Mouse (Mus musculus): ENCODE results near the gene Pou2f1. TPM values are rescaled to one million over a fixed set of nuclear protein-coding genes. Genes with fewer than 3 reads are reported as not detected.

The Pou2f1 gene
- polyA plus RNA-seq, 1 experiment from 2014 or later, result 13.8 TPM

DNA sequence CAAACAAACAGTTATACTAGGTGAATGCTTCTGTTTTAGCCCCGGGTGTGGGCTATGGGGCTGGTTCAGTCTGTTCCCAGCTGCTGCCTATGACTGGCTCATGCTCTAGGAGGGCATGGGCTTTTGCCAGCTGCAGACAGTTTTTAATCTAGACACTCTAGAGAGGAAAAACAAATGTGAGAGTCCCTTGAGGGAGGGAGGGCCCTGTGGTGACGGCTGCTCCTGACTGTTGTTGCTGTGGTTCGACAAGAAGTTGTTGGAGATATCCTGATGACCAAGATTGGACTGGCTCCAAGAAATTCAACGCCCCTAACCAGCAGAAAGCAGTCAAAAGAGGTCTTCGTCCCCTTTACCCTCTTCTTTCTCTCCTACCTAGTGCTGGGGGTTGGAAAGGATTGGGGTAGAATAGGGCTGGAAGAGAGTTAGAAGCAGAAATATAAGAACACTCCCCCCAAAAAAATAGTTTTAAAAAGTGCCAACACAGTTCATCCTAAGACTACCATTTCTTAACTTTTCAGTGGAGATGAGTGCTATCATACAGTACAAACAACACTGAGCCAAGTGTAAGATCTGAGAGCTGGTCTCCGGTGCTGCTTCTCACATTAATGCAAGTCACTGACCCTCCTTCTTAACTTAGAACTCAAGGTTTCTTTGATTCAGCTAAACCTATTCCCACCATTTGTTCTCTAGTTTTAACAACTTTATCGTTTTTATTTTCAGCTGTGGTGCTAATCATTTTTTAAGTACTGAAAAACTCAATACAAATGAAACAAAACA, 25.6 kb downstream of the Pou2f1 start:
- Histone ChIP-seq H3K4me1 (peaks cover 7% of the 10 kb centered on the region), H3K27ac (no peak overlapping the region), H3K4me3 (no peak overlapping the region), H3K9ac (no peak overlapping the region), H3K36me3 (no peaks in the 10 kb centered on the region), H3K9me3 (no peaks in the 10 kb centered on the region), H3K27me3 (no peaks in the 10 kb centered on the region), H3K4me2 (no peak overlapping the region)
- ATAC-seq (ENCODE audit: borderline replicate concordance, extremely low read depth, low FRiP score, low TSS enrichment), result no peak
- WGBS, result 30% methylated on average over 7 of the region's 7 CpGs

DNA sequence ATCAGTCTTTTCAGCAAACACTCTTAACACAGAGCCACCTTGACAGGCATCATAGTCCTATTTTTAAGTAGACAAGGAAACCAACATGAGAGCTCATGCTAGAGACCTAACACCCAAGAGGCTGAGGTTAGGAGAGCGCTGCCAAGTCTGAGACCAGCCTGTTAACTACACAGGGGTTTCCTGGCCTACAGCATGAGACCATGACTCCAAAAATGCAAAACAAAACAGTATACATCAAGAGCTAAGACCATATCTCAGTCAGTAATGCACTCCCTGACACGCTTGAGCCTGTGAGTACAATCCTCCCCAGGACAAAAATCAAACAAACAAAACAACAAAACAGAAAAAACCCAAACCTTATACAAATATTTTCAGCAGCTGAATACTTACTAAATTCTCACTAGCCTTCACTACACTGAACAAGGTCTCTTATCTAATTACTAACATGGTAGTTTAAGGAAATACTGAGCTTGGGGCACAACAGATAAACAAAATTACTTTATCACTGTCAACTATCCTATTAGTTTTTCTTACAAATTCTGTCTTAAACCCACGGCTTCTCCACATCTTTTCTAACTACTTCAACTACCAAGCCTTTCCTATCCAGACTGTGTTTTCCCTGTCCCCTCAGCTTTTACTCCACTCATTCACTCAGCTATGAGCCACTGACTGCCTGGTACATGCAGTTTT, 33.3 kb downstream of the Pou2f1 start:
- H3K36me3 ChIP-seq, result no peaks in the 10 kb centered on the region
- H3K9ac ChIP-seq, result no peak overlapping the region
- H3K9me3 ChIP-seq, result no peaks in the 10 kb centered on the region
- no peaks in the 10 kb centered on the region for H3K4me1 ChIP-seq
- H3K4me2 ChIP-seq, result no peak overlapping the region
- WGBS, result 82% methylated on average over 3 of the region's 3 CpGs
- no peak overlapping the region for H3K27ac ChIP-seq
- no peak overlapping the region for H3K4me3 ChIP-seq
- H3K27me3 ChIP-seq, result no peaks in the 10 kb centered on the region
- no peak for ATAC-seq (ENCODE audit: borderline replicate concordance, extremely low read depth, low FRiP score, low TSS enrichment)

DNA sequence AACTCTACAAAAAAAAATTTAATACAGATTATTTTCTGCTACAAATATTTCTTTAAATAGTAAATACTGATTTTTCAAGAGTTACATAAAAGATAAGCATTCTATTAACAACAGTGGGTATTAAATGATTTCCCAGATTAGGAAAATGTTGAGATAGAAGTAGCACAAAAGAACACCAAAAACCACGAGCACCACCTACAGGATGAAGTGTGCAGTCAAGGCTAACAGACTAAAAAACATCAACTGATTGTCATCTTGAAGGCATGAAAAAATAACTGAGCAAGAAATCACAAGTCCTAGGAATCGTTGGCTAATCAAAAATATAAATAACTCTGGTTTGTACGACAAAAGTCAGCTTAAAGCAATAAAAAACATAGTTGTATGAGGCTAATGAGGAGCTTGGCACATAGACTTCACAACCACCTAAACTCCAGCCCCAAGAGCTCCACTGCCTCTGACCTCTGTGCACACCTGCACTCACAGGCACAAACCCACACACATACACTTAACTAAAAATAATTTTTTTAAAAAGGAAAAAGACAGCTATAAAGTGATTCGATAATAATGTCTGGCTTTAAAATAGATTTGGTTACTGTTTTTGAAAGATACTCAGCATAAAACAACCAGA, 35.3 kb downstream of the Pou2f1 start:
- Histone ChIP-seq H3K27ac (no peak overlapping the region), H3K9ac (no peak overlapping the region), H3K4me2 (no peak overlapping the region), H3K27me3 (no peaks in the 10 kb centered on the region), H3K4me3 (no peak overlapping the region), H3K9me3 (no peaks in the 10 kb centered on the region), H3K36me3 (no peaks in the 10 kb centered on the region), H3K4me1 (no peaks in the 10 kb centered on the region; the same call in 1 of the 2 replicates)
- 35% methylated on average over 4 of the region's 4 CpGs for WGBS
- no peak for ATAC-seq (ENCODE audit: borderline replicate concordance, extremely low read depth, low FRiP score, low TSS enrichment)

DNA sequence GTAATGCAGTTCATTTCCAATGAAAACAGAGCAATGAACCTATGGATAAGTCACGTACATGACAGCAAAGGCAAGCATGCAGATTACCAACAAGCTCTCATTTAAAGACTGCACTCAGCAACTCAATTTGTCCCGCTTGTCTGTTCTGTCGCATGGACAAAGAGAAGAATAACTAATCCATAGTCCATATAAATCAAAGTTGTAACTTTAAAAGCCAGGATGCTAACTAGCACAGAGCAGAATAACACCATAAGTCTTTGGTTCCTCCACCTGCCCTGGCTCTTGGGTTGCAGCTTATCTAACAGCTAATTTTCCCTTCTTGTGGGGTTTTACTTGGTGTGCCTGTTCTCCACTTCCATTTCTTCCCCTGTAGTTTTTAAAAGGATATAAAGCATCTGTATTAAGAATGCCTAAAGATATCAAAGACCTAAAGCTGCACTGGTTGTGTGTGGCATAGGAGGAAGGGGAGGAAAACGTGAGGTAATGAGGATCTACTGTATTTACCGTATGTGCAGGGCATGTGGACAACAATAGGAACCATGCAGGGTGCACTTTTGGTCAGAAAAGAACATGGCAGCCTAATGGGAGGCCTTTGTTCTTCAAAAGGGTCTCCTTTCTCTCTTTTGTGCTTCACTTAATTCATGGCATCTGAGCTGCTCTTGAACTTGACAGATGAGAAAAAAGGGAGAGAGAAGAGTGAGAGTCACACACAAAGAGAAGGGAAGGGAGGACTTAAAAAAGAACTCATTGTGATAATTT, 36.1 kb downstream of the Pou2f1 start:
- Histone ChIP-seq H3K27ac (no peak overlapping the region), H3K4me3 (no peak overlapping the region), H3K9me3 (no peaks in the 10 kb centered on the region), H3K4me2 (no peak overlapping the region), H3K4me1 (no peaks in the 10 kb centered on the region; the same call in 1 of the 2 replicates), H3K9ac (no peak overlapping the region), H3K36me3 (no peaks in the 10 kb centered on the region), H3K27me3 (no peaks in the 10 kb centered on the region)
- 82% methylated on average over 5 of the region's 5 CpGs for WGBS
- ATAC-seq (ENCODE audit: borderline replicate concordance, extremely low read depth, low FRiP score, low TSS enrichment), result no peak

DNA sequence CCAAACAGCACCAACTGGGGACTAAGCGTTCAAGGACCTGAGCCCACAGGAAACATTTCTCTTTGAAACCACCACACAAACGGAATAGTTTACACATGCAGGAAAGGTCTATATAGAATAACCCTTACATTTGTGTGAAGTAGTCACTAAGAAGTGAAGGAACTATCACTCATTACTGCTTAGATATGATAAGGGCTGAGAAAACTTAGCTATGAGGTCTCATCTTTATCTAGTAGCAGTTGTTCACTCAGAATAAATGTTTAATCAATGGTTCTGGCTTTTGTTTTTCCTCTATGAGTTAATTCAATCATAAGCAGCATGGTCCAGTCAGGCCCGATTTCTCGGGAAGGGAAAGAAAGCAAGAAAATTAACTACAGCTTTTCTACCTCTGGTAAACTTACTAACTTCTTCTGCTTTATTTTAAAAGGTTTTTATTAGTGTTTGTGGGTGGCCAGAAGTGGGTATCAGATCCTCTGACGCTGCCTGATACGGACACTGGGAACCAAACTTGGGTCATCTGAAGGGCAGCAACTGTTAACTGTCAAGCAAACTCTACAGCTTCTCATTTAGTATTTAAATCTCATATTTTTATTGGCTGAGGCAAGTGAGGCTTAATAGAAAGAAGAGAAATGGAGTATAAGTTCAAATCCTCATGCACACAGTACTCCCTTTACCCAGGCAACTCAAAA, 40.7 kb downstream of the Pou2f1 start:
- Histone ChIP-seq H3K36me3 (no peaks in the 10 kb centered on the region), H3K4me3 (no peak overlapping the region), H3K27me3 (no peaks in the 10 kb centered on the region), H3K4me1 (peaks cover 2% of the 10 kb centered on the region; the same call in 1 of the 2 replicates), H3K27ac (no peak overlapping the region), H3K4me2 (no peak overlapping the region), H3K9ac (no peak overlapping the region), H3K9me3 (no peaks in the 10 kb centered on the region)
- 55% methylated on average over 6 of the region's 6 CpGs for WGBS
- no peak for ATAC-seq (ENCODE audit: borderline replicate concordance, extremely low read depth, low FRiP score, low TSS enrichment)

DNA sequence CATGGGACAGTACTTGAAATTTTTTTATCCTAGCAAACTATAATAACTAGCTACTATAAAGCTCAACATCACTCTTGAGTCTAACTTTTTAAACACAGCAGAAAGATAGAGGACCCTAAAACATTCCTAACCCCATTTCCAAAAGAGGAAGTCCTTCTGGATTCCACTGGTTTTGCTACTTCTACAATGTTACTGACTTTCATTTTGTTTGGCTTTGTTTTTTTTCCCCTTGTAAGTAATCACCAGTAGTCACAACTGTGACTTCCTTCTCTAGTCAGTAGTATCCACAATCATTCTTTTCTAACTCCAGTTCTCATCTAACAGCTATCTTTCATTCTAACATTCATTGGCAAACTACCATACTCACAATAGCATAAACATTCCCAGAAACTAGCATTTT, 44.3 kb downstream of the Pou2f1 start:
- Histone ChIP-seq H3K27ac (no peak overlapping the region), H3K9ac (no peak overlapping the region), H3K36me3 (no peaks in the 10 kb centered on the region), H3K4me2 (no peak overlapping the region), H3K27me3 (no peaks in the 10 kb centered on the region), H3K4me3 (no peak overlapping the region), H3K9me3 (no peaks in the 10 kb centered on the region), H3K4me1 (peaks cover 2% of the 10 kb centered on the region; the same call in 1 of the 2 replicates)
- no peak for ATAC-seq (ENCODE audit: borderline replicate concordance, extremely low read depth, low FRiP score, low TSS enrichment)

DNA sequence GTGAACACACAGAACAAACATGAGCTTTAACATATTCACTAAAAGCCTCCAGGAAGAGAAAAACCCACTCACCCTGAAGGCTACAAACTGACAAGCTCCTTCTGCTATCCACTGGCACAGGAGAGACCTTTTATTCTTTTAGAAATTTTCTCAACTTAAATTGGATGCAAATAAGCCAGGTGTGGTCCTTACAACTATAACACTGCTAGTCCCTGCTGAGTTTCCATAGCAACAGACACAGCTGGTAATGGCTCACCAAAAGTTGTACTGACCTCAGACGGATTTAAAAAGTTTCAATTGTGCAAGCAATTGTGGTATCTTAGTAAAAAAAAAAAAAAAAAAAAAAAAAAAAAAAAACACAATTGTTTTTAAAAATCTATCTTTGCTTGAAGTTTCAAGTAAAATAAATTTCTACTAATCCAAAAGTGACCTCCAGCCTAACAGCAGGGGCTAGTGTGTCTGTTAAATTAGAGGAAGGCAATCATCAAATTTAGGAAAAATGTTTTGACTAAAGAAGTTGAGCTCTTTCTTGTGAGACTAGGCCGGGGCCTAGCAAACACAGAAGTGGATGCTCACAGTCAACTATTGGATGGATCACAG, 54.2 kb downstream of the Pou2f1 start:
- no peaks in the 10 kb centered on the region for H3K36me3 ChIP-seq
- no peak overlapping the region for H3K4me3 ChIP-seq
- 69% methylated on average over 2 of the region's 2 CpGs for WGBS
- no peaks in the 10 kb centered on the region for H3K9me3 ChIP-seq
- H3K9ac ChIP-seq, result no peak overlapping the region
- no peak overlapping the region for H3K27ac ChIP-seq
- no peaks in the 10 kb centered on the region for H3K4me1 ChIP-seq
- H3K27me3 ChIP-seq, result no peaks in the 10 kb centered on the region
- no peak overlapping the region for H3K4me2 ChIP-seq
- no peak for ATAC-seq (ENCODE audit: borderline replicate concordance, extremely low read depth, low FRiP score, low TSS enrichment)

DNA sequence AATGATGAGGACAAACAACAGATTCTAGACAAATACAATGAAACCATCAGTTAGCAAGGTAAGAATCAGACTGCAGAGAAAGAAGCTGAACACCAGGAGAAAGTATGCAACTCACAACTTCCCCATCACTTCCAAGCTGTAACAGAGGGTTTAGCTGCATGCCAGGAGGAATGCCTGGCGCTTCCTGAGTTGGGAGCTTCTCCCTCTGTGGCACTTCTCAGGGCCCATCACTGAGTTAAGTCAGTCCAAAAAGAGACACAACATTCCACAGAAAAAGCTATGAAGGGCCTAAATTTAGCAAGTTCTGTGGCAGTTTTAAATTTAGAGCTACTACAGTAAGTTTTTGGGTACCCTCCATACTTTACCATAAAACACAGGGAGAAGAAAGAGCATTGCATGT, 59.2 kb downstream of the Pou2f1 start:
- Histone ChIP-seq H3K36me3 (no peaks in the 10 kb centered on the region), H3K4me2 (no peak overlapping the region), H3K27ac (no peak overlapping the region), H3K9ac (no peak overlapping the region), H3K4me3 (no peak overlapping the region), H3K4me1 (no peaks in the 10 kb centered on the region), H3K27me3 (no peaks in the 10 kb centered on the region), H3K9me3 (no peaks in the 10 kb centered on the region)
- 87% methylated on average over 1 of the region's 1 CpGs for WGBS
- ATAC-seq (ENCODE audit: borderline replicate concordance, extremely low read depth, low FRiP score, low TSS enrichment), result no peak

DNA sequence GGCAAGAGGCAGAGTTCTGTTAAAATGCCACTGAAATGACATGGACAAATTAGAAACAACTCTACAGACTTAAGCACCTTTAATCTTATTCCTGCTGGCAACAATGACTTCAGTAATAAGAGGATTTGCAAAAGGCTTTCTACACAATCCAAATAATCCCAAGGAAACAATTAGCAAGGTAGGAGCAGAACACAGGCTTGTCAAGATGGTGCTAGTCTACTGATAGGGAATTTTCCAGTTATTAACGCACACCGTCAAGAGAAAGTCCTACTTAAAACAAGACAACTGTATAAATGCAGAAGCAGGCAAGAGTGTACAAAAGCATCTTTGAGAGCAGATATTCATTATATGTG, 67.0 kb downstream of the Pou2f1 start:
- Histone ChIP-seq H3K27ac (no peak overlapping the region), H3K4me1 (no peaks in the 10 kb centered on the region), H3K4me2 (no peak overlapping the region), H3K9ac (no peak overlapping the region), H3K27me3 (no peaks in the 10 kb centered on the region), H3K36me3 (no peaks in the 10 kb centered on the region), H3K9me3 (no peaks in the 10 kb centered on the region), H3K4me3 (no peak overlapping the region)
- no peak for ATAC-seq (ENCODE audit: borderline replicate concordance, extremely low read depth, low FRiP score, low TSS enrichment)
- WGBS, result 86% methylated on average over 2 of the region's 2 CpGs

DNA sequence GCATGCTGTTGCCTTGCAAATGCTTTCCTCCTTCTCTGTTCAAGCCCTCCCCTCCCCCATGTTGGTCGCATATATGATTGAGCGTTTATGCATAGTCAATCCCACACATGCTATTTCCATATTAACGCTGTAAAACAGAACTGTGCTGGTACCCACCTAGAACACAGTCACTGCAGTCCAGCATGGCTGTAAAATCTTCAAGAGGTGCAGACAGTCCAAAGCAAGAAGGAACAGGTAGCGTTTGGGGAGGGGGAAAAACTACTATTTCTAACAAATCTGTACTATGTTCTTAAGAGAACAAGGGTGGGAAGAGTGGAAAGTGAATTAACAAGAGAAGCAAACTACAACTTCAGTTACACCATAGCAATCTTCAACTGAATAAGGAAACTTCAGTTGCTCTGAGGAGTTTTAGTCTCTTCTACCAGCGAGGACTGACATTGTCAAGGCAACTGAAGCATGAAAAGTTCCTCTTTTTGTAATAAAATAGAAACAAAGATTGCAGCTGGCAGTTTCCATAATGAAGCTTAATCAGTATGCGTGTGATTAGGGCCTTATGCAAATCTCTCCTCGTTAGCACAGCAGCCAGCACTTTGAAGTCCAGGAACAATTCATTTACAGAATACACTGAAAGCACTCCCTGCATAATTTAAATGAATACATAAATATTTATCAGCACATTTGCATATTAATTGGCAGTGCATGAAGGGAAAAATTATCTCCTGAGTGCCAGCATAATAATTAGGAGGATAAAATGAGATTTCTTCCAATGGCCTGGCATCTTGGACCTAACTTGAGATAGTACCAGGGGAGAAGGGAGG, 67.6 kb downstream of the Pou2f1 start:
- Histone ChIP-seq H3K9ac (no peak overlapping the region), H3K36me3 (no peaks in the 10 kb centered on the region), H3K27me3 (no peaks in the 10 kb centered on the region), H3K4me3 (no peak overlapping the region), H3K9me3 (no peaks in the 10 kb centered on the region), H3K4me1 (no peaks in the 10 kb centered on the region), H3K27ac (no peak overlapping the region), H3K4me2 (no peak overlapping the region)
- ATAC-seq (ENCODE audit: borderline replicate concordance, extremely low read depth, low FRiP score, low TSS enrichment), result no peak
- 71% methylated on average over 7 of the region's 7 CpGs for WGBS
